Mouse (Mus musculus) liver, embryonic 14.5 days (tissue): ENCODE measurements around the gene Alyref.

Experiments used
- CTCF ChIP-seq: IDR thresholded peaks from 2 replicates; pipeline ENCODE4 v1.5.1; 2016; ENCODE audit warnings: antibody characterized with exemption, low read depth, control low read depth
- EP300 ChIP-seq: IDR thresholded peaks from 2 replicates; pipeline ENCODE4 v1.6.1; 2016; ENCODE audit warnings: antibody characterized with exemption, low read depth

GRCm38 (mm10) chr11:120580190-120580589, 18.0 kb downstream of the Alyref start:
- TF ChIP-seq CTCF (no peak), EP300 (no peak)
